Mouse (Mus musculus): ENCODE data around the gene Fibp. TPM values are rescaled to one million over a fixed set of nuclear protein-coding genes. Genes with fewer than 3 reads are reported as not detected.
A peak's percentile ranks its signal among the peaks of the same experiment; 100 is the strongest.

The Fibp gene
- total and polyA plus RNA-seq, 3 experiments, result 47.1 to 88.3 (median 52.9) TPM

DNA sequence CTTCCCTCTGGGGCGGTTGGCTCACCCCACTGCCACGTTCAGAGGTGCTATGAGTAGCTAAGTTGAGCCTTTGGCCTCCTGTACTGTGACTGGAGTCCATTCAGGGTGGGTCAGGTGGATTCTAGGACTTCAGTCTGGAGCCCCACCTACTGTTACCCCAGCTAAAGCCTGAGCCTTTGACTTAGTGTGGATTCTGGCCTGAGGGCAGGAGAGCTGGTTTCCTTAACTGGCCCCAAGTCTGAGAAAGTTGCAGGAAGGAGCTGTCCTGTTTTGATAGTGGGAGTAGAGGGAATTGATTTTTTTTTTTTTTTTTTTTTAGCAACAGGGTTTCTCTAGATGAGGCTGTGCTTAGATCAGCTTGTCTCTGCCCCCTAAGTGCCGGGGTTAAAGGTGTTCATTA is 33.9 kb downstream of the Fibp start:
- no peak overlapping the region for H3K4me3 ChIP-seq
- H3K36me3 ChIP-seq (ENCODE audit: control insufficient read depth, insufficient read depth, low read length), result peaks cover 14% of the 10 kb centered on the region
- H3K79me2 ChIP-seq (replicated peaks; ENCODE audit: control insufficient read depth, insufficient read depth, low read length), result 0 out of 2 replicates have a peak, but pooled peaks cover 5% of the 10 kb centered on the region
- H3K9ac ChIP-seq (ENCODE audit: low read depth, low read length), result no peak overlapping the region
- DNase-seq, result no peak
- TF ChIP-seq POLR2A (IDR thresholded peaks at IDR 0.05; ENCODE audit: insufficient read depth, low read depth, low read length), result no peak
- TF ChIP-seq CTCF (IDR thresholded peaks at IDR 0.05), result no peak
- no peak for TF ChIP-seq EP300 (IDR thresholded peaks at IDR 0.05; ENCODE audit: insufficient read depth, low read depth, low read length)
- H3K27ac ChIP-seq, result no peak overlapping the region
- WGBS, result 77% methylated on average over 3 of the region's 3 CpGs
- H3K27me3 ChIP-seq (ENCODE audit: control insufficient read depth, insufficient read depth, low read length), result no peaks in the 10 kb centered on the region
- no peaks in the 10 kb centered on the region for H3K4me1 ChIP-seq (ENCODE audit: control insufficient read depth, insufficient read depth, low read length)
- intact Hi-C loops (cut with DNase I), result no loop called here

DNA sequence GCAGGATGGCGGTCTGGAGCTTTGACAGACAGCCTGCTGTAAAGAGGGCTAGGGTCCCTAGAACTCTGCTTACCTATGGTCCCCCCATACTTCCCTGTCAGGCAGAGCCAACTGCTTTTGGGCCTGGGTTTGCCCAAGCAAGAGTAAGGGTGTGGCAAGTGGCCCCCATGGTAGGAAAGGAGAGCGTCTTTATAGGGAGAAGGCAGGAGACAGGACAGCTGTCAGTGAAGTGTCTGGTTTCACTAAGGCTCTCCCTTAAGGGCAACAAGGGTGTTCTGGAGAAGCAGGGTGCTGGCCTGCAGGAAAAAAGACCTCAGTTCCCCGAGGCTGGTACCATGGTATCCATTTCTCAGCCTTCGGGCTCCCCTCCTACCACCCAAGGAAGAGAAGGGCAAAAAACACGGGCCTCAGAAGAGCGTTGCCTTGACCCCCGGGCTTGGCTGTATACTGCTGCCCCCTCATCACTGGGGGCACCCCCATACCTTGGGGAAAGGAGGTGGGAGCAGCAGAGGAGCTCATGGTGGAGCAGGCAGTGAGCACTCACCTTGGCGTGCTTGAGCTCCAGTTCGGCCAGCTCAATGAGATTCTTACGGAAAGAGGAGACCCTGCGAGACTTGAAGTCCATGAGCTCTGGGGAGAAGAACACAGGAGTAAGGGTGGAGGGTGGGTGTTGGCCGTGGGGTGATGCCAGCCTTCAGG is 35.1 kb downstream of the Fibp start:
- Histone ChIP-seq H3K79me2 (replicated peaks; ENCODE audit: control insufficient read depth, insufficient read depth, low read length) (0 out of 2 replicates have a peak, but pooled peaks cover 5% of the 10 kb centered on the region), H3K27me3 (ENCODE audit: control insufficient read depth, insufficient read depth, low read length) (no peaks in the 10 kb centered on the region), H3K27ac (no peak overlapping the region), H3K9ac (ENCODE audit: low read depth, low read length) (no peak overlapping the region), H3K4me1 (ENCODE audit: control insufficient read depth, insufficient read depth, low read length) (no peaks in the 10 kb centered on the region), H3K4me3 (no peak overlapping the region), H3K36me3 (ENCODE audit: control insufficient read depth, insufficient read depth, low read length) (peaks cover 14% of the 10 kb centered on the region)
- WGBS, result 79% methylated on average over 12 of the region's 12 CpGs
- no peak for DNase-seq
- intact Hi-C loops (cut with DNase I), result no loop called here
- TF ChIP-seq POLR2A (IDR thresholded peaks at IDR 0.05; ENCODE audit: insufficient read depth, low read depth, low read length), result no peak
- TF ChIP-seq CTCF (IDR thresholded peaks at IDR 0.05), result no peak
- TF ChIP-seq EP300 (IDR thresholded peaks at IDR 0.05; ENCODE audit: insufficient read depth, low read depth, low read length), result no peak

DNA sequence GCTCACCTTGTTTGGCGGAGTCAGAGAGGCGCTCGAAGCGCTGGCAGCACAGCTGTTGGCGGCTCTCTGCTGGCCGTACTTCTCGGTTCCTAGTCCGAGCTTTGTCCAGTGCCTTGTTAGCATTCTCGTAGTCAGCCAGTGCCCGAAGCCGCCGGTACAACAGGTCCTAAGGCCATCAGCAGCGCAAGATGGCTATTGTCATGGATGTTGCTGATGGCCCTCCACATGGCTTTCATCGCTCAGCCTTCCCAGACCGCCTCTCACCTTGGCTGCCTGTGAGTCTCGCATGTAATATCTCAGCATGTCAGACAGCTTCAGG is 35.6 kb downstream of the Fibp start:
- H3K9ac ChIP-seq (ENCODE audit: low read depth, low read length), result no peak overlapping the region
- intact Hi-C loops (cut with DNase I), result no loop called here
- H3K79me2 ChIP-seq (replicated peaks; ENCODE audit: control insufficient read depth, insufficient read depth, low read length), result 0 out of 2 replicates have a peak, but pooled peaks cover 5% of the 10 kb centered on the region
- DNase-seq, result peak in 1 of 2 experiments; percentile 21
- no peak overlapping the region for H3K4me3 ChIP-seq
- 83% methylated on average over 16 of the region's 16 CpGs for WGBS
- peaks cover 14% of the 10 kb centered on the region for H3K36me3 ChIP-seq (ENCODE audit: control insufficient read depth, insufficient read depth, low read length)
- H3K27me3 ChIP-seq (ENCODE audit: control insufficient read depth, insufficient read depth, low read length), result no peaks in the 10 kb centered on the region
- no peak overlapping the region for H3K27ac ChIP-seq
- no peaks in the 10 kb centered on the region for H3K4me1 ChIP-seq (ENCODE audit: control insufficient read depth, insufficient read depth, low read length)
- TF ChIP-seq EP300 (IDR thresholded peaks at IDR 0.05; ENCODE audit: insufficient read depth, low read depth, low read length), result no peak
- TF ChIP-seq CTCF (IDR thresholded peaks at IDR 0.05), result no peak

DNA sequence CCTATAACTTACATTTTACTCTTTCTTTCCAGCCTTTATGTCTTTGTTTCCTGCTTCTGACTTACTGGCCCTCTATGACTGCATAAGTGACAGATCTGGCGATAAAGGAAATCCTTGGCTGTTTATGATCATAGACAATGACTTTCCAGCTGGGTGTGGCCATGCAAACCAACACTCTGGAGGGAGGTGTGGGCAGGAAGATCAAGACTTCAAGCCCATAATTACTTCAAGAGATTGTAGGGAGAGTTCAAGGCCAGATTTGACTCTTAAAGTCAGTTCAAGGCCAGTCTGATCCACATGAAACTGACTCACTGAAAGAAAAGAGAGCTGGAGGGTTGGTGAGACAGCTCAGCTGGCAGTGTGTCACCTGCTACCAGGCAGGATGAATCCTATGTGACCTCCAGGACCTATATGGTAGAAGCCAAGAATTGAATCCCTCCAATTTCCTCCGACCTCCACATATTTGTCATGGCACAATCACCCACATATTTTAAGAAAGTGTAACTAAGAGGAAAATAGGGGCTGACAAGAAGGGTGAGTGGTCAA is 40.0 kb downstream of the Fibp start:
- 61% methylated on average over 2 of the region's 2 CpGs for WGBS

DNA sequence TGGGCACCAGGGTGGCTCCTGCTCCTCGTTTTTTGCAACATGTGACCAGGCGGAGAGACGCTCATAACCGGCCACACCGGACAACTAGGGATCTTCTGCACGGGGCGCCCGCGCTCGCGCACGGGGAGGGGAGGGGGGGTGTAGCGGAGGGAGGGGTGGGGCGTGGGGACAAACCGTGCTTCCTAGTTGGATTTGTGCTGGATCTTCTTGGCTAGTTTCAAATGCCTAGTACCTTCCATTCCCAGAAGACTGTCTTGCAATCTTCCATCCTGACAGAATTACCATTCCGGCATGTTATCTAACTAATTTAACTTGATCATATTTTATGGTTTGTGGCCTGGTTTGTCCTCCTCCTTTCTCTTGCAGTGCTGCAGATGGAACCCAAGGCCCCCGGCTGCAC is 43.3 kb downstream of the Fibp start, which contains the start of gene 1700020D05Rik:
Gene 1700020D05Rik, minus strand, starts transcription at position 101 of the 400 bp plus-strand sequence.
- H3K27me3 ChIP-seq (ENCODE audit: control insufficient read depth, insufficient read depth, low read length), result no peaks in the 10 kb centered on the region
- no peaks in the 10 kb centered on the region for H3K4me1 ChIP-seq (ENCODE audit: control insufficient read depth, insufficient read depth, low read length)
- H3K79me2 ChIP-seq (replicated peaks; ENCODE audit: control insufficient read depth, insufficient read depth, low read length), result no peaks in the 10 kb centered on the region
- H3K36me3 ChIP-seq (ENCODE audit: control insufficient read depth, insufficient read depth, low read length), result no peaks in the 10 kb centered on the region
- no peak for DNase-seq
- no peak within 1 kb of the TSS for H3K9ac ChIP-seq (ENCODE audit: low read depth, low read length)
- H3K27ac ChIP-seq, result no peak within 1 kb of the TSS
- 64% methylated on average over 17 of the region's 17 CpGs for WGBS
- TF ChIP-seq CTCF (IDR thresholded peaks at IDR 0.05) (no peak), POLR2A (IDR thresholded peaks at IDR 0.05; ENCODE audit: insufficient read depth, low read depth, low read length) (no peak), EP300 (IDR thresholded peaks at IDR 0.05; ENCODE audit: insufficient read depth, low read depth, low read length) (no peak)
- intact Hi-C loops (cut with DNase I), result no loop called here
- H3K4me3 ChIP-seq, result no peak within 1 kb of the TSS

More for the DNA sequence above, 40.0 kb downstream of the Fibp start:
- Histone ChIP-seq H3K79me2 (replicated peaks; ENCODE audit: control insufficient read depth, insufficient read depth, low read length) (no peaks in the 10 kb centered on the region), H3K36me3 (ENCODE audit: control insufficient read depth, insufficient read depth, low read length) (no peaks in the 10 kb centered on the region), H3K27ac (no peak overlapping the region), H3K9ac (ENCODE audit: low read depth, low read length) (no peak overlapping the region), H3K4me1 (ENCODE audit: control insufficient read depth, insufficient read depth, low read length) (no peaks in the 10 kb centered on the region), H3K27me3 (ENCODE audit: control insufficient read depth, insufficient read depth, low read length) (no peaks in the 10 kb centered on the region), H3K4me3 (no peak overlapping the region)
- DNase-seq, result no peak
- intact Hi-C loops (cut with DNase I), result no loop called here
- TF ChIP-seq CTCF (IDR thresholded peaks at IDR 0.05) (no peak), EP300 (IDR thresholded peaks at IDR 0.05; ENCODE audit: insufficient read depth, low read depth, low read length) (no peak), POLR2A (IDR thresholded peaks at IDR 0.05; ENCODE audit: insufficient read depth, low read depth, low read length) (no peak)

Data from heart, adult 2 months (tissue).